Mouse (Mus musculus) left cerebral cortex, postnatal 25 days (tissue): Measurements from ENCODE around the gene Galntl5. TPM values are rescaled to one million over a fixed set of nuclear protein-coding genes. Genes with fewer than 3 reads are reported as not detected.
"Not testable (repeated sequence)": the region's sequence is repeated elsewhere in the genome, so short reads cannot be mapped to it uniquely, and the experiment has no call there.

Source experiments
- DNase-seq, 2 experiments: peaks; one replicate each; pipeline ENCODE4 v3.0.0; 2022; ENCODE audit warnings: low spot score in 2 of 2, mixed read lengths in 1 of 2
- intact Hi-C: fragments of 180-260 bp; cut with DNase I; formaldehyde crosslinking; loops from one replicate; pipeline ENCODE4 v1.15.1; 2025
- total RNA-seq, 2 experiments: library from RNA; stranded (reverse); gene quantifications; 2 replicates each; pipeline ENCODE4 v1.2.3; 2021

The Galntl5 gene
- total RNA-seq, 2 experiments from 2014 or later, result not detected

DNA sequence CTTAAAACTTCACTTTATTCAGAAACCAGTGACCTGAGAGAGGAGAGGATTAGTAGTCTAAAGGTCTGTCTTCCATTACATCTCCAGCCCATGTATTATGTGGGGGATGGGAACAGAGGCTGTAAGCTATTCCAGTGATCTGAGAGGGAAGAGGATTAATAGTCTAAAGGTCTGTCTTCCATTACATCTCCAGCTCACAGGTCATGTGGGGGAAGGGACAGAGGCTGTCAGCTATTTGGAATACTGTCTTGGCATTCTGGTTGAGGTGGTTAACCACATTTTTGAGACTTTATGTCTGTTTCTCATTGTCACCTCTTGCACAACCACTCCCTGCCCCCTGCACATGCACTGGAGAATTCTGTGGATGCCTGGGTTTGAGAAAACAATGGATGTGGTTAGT, 6.5 kb downstream of the Galntl5 start:
- no peak for DNase-seq
- intact Hi-C loops, result no loop called here

DNA sequence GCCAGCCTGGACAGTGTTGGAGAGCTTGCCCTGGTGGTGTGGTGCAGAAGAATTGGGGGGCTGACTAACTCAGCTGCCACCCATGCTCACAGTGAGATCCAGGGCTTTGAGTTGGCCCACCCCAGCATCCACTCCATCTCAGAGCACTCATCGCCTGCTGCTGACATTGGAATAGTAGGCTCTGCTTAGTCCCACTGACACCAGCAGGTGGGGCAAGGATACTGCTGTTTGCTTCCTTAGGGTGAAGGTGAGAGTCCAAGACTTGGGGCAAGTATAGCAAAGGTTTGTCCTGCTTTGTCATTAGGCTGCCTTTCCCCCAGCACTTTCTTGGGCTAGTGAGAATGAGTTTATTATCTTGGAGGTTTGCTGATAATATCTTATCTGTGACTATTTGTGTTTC, 7.5 kb downstream of the Galntl5 start:
- no peak for DNase-seq
- intact Hi-C loops, result no loop called here

DNA sequence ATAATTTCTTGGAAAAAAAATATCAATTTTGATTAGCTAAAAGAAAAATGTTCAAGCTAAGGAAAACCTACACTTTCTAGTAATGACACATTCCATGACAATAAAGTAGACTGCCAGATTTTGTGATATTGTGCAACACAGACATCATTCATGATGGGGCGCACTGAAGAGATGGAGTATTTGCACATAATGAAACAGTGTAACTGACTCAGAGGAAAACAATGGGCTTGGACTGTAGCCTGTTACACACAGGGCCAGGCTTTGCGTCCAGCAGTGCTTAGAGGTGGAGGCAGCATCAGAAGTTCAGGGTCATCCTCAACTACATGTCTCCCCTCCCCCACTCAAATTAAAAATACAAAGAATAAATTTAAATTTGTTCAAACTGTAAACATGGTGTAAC, 9.3 kb downstream of the Galntl5 start:
- intact Hi-C loops, result no loop called here
- no peak for DNase-seq

DNA sequence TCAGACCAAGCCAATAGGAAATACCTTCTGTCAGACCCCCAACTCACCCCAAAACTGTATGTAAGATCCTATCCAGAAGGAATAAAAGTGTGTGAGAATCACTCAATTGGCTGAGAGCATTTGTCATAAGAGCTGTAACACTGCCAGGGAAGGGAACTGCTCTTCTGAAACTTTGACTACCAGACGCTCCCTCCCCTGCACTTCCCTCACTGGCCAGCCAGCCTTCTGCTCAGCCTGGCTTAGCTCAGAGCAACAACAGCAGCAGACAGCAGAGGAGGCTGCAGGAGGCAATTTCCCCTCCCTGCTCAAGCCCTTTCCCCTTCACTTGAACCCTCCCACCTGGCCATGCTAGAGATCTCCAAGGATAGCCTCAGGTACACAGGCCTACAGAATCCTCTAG, 30.6 kb downstream of the Galntl5 start:
- DNase-seq, result peak in 1 of 2 experiments; percentile 50
- intact Hi-C loops, result no loop called here

DNA sequence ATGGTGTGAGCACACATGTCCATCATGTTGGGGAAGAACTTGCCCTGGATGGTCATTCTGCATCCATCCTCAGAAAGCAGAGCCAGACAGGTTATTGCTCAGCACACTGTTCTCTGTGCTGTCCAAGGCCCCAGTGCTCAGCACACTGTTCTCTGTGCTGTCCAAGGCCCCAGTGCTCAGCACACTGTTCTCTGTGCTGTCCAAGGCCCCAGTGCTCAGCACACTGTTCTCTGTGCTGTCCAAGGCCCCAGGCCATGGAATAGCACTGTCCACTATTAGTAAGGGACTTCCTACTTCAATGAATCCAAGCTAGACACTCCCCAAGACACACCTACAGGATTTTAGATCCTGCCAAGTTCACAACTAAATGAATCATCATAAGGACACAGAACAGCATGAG, 32.0 kb downstream of the Galntl5 start:
- intact Hi-C loops, result not testable (repeated sequence)
- peak in 1 of 2 experiments; percentile 11 for DNase-seq

DNA sequence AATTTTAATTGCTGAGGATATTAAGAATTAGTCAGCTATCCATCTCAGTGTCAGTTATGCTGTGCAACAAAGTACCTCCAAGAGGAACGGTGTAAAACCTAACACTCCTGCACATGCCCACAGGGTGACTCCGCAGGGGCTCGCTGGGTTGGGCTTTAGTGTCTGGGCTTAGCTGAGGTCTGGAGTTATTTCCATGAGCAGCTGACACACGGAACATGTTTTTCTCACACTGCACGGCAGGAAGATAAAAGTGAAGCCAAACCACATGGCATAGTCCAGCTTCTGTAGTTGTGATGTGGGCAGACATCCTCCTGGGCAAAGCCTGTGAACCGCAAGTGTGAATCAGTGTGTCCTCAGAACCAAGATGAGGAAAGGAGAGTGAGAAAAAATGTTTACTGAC, 33.7 kb downstream of the Galntl5 start:
- peak in 1 of 2 experiments; percentile 47 for DNase-seq
- intact Hi-C loops, result no loop called here

DNA sequence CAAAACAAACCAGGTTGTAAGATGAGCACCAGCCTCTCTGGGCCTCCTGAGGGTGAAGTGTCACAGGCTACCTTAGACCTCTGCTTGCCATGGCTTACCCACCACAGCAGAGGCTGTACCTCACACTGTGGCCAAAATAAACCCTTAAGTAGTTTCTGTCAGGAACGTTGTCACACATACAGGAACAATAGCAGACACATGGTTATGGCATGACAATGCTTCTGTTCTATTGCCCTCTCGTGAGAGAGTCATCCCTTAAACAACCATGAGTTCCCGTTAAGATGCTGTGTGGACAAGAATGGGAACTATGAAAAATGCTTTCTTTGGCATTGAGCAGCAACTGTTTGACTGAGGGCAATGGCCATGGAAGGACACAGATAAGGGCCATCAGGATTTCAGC, 40.3 kb downstream of the Galntl5 start, which contains the start of gene Galnt11:
Gene Galnt11 (plus strand): TSS at position 301 of the 400 bp plus-strand sequence.
- intact Hi-C loops, result no loop called here
- DNase-seq, result no peak

DNA sequence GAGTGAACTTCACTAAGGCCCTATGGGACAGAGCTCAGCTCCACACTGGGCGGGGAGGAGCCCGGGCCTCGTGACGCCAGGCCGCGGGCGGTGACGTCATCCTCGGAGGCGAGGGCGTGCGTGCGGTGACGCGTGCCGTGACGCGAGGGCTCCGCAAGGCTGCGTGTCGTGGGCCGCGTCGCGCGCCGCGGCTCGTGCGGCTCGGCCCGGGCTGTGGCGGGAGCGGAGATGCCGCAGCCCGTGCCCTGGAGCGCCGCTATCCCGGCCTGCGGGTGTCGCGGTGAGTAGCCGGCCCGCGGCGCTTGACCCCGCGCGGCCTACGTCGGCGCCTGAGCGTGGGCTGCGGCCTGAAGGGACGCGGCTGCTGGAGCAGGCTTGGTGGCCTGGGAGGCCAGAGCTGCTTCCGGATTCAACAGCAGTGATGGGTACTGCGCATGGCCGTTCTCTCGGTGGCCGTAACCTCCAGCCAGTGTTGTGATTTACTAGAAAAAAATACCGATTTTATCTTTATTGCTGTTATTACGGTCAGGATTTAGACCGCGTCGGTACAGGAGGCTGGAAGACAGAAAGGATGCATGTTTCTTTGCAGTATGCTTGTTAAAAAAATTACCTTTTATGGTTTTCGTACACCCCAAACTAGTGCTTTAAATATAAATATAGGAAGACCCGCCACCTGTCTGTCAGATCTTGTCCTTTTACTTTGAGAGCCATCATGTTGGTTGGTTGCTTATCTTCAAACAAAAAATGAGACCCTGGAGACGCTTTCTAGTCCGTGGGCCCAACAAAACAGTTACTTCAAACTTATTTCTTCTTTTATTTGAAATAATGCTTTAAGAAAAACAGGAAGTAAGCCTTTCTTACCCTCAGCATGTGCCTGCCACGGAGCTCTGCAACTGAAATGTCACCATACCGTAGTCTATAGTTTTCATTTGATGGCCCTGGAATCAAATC, 41.8 kb downstream of the Galntl5 start, which contains the start of gene E130116L18Rik:
Gene E130116L18Rik (minus strand): TSS at position 402 of the 951 bp plus-strand sequence.
- peak; percentile 92 to 94 for DNase-seq
- intact Hi-C loops, result no loop called here

DNA sequence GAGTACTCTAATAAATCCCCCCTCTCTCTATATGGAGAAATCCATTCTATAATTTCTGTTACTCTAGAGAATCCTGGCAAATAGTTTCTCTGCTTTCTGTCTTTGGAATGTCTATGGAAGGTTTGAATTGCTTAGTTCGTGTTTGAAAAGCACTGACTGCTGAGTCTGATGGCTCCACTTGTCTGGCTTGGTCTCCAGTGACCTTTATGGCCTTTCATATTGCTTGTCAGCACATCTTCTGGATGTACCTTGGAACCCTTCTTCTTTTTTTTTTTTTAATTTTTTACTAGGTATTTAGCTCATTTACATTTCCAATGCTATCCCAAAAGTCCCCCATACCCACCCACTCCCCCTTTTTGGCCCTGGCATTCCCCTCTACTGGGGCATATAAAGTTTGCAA, 43.1 kb downstream of the Galntl5 start:
- intact Hi-C loops, DNase-seq: not testable (repeated sequence)

DNA sequence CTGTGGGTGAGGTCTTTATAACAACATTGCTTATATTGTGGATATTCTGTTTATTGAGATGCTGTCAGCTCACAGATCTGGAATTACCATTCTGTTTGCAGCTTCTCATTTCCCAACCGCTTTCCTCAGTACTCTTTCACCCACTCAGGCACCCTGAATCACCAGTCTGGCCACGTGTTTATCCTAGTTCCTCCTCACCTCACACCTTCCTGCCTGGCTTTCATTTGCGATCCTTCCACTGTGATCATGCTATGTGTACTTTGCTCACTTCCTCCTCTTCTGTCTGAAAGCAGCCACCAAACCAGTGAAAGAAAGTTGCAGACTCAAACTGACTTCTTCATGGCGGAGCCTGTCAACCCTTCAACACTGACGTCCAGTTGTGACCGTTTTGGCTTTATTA, 61.8 kb downstream of the Galntl5 start:
- no peak for DNase-seq
- intact Hi-C loops, result no loop called here

DNA sequence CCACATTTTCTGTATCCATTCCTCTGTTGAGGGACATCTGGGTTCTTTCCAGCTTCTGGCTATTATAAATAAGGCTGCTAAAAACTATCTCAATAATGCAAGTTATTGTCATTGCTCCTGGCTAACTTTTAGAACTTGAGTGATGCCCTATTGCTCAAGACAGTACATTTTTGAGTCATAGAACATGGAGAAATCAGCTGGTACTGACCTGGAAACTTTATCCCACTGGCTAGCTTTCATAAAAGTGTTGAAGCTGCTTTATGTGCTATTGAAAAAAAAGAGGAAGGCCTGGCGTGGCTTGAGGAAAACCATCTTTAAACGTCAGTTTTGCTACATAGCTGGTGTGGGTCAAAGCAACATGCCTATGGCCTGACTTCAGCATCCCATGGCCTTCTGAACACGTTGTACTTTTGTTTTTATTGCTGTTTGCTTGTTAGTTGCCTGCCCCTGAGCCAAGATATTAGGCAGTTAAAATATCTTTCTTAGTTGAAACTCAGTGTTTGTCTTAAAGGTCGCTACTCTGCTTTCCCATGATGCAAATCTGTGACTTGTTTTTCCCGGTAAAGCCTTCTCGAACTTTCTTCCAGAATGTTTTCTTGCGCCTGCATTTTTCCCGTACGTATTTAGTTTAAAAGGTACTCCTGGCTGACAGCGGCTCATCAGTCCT, 64.7 kb downstream of the Galntl5 start:
- intact Hi-C loops, result no loop called here
- no peak for DNase-seq

DNA sequence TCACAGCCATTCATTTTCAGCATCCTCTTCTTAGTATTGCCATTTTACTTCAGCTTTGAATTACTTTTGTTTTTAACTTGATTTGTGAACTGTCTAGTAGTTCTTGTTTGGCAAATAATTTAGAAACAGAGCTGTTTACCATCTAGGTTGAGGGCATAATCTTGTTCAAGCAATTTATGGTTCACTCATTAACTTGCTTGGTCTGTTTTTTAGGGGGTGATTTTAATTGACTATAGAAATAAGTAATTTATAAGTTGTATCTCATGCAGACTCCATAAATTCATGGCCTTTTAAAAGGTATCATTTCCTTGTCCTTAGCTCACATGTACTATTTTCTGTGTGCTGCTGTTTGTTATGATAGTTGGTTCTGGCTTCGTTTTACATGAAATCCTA, 65.2 kb downstream of the Galntl5 start:
- intact Hi-C loops, result no loop called here
- DNase-seq, result no peak

DNA sequence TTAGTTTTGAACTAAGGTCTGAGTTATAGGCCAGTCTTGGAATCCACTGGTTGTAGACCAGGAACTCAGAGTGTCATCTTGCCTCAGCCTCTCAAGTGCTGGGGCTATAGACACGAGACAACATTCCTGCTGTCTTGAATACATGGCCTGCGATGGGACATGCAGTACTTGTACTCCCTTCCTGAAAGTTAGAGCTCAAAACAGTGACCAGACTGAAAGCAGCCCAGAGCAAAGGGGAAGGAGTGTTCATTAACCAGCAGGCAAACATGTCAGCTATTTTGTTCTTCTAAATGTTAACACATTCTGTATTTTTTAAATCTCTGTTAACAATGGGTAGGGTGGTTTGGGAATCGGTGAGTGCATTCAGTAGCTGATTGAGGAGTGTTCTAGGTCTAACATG, 65.8 kb downstream of the Galntl5 start:
- intact Hi-C loops, result no loop called here
- no peak for DNase-seq

DNA sequence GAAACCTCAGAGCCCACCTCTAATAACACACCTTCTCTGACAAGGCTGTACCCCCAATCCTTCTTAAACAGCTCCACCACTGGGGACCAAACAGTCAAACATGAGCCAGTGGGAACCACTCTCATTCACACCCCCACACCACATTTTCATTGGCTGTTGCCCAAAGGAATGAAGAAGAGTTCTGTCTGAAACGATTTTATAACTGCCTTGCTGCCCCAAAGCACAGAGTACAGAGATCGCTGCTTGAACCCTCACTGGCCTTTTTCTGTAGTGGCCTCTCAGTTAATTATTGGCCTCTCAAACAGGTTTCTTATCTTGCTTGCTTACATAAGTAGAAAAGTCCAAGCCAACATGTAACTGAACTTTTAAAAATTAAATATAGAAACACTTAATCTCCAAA, 71.2 kb downstream of the Galntl5 start:
- intact Hi-C loops, result no loop called here
- DNase-seq, result no peak

DNA sequence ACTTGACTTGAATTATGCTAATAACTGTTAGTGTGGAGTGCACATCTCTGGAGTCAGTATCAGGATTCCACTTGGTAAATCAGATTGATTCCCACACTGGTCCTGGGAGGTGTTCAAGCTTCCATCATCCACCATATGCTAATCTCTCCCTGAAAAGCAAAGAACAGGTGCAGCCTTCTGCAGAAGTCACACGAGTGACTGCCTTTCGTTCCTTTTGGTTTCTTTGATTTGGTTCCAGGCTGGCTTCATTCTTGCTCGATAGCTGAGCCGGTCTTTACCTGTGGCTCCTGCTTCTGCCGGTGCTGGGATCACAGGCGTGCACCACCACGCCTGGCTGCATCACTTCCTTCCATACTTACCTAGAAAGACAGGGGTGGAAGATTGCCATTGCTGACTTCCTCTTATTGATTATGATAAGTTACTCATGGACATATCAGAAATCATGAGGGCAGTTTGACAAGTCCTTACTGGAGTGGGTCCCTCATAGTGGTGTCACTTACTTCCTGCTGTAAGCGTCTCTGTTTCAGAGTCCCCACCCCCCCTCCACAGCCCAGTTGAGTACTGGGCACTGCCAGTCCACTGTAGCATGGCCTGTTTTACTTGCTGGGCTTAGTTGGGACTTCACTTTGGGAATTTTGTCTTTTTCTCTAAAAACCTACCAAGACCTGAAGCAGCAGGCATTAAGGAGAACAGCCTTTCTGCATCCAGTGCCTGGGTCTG, 71.7 kb downstream of the Galntl5 start:
- intact Hi-C loops, result no loop called here
- DNase-seq, result no peak

DNA sequence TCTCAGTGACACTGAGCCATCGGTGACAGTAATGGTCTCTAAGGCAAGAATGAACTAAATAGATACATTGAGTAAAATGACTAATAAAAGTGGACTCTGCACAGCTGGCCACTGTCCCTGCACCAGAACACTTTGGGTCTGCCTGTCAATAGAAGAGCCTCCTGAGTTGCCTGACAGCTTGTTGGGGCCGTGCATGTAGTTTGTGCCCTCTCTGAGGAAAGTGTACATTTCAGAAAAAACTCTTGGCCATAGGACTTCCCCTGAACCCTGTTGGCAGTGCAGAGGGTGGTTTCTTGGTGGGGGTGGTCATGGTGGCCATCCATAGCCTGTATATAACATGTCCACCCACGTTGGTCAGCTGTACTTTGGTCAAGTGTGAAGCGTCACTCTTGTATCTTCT, 73.2 kb downstream of the Galntl5 start:
- DNase-seq, result no peak
- intact Hi-C loops, result no loop called here

DNA sequence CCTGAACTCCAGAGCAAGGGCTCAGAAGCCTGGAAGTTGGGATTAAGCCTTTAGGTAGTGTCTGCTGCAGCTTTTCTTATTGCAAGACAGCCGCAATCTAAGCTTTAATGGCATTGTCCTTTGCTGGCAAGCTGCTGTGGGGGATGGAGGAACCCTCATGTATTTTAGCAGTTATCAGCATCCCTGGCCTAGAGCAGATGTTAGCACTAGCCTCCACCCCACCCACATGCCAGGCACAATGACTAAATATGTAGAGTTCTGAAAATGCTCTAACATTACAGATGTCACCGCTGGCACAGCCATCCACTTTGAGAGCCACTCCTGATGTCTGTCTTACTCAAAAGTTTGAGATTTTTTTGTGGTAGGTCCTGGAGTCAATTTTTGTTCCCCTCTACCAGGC, 75.4 kb downstream of the Galntl5 start:
- peak; percentile 38 to 91 for DNase-seq
- intact Hi-C loops, result loop anchor here (5.0 kb wide), 1 partner anchor 169 kb away; no protein-coding TSS in a partner anchor

DNA sequence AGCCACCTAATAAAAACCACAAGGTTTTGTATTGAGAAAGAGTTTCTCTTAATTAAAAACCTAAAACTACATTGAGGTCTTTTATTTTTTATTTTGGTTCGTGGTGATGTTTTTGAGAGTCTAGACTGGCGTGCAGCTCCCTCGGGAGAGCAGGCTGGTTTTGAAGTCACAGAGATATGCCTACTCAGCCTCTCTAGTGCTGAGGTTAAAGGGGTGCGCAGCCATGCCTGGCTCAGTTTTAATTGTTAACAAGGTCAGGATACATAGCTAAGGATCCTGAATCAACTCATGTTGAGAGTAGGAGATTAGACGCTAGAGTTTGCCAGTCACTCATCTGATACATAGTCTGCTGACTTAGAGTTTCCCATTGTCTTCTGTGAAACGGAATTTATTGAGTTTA, 80.2 kb downstream of the Galntl5 start:
- no peak for DNase-seq
- intact Hi-C loops, result no loop called here

DNA sequence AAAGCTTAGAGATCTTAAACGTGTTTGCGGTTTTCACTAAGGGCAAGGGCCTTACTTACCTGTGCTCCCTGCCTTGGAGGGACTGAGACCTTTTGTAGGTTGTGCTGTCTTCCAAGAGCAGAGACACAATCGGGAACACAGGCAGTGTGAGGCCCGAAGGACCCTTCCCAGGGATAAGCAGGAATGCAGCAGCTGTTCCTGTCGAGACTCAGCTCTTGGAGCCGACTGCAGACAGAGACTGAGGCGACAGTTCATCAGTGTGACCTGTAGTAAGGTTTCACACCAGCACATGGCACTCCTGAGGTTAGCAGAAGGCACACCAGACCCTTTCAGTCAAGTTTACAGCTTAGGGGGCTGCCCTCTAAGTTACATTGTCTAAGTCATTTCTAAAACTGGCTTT, 81.0 kb downstream of the Galntl5 start:
- DNase-seq, result no peak
- intact Hi-C loops, result no loop called here

DNA sequence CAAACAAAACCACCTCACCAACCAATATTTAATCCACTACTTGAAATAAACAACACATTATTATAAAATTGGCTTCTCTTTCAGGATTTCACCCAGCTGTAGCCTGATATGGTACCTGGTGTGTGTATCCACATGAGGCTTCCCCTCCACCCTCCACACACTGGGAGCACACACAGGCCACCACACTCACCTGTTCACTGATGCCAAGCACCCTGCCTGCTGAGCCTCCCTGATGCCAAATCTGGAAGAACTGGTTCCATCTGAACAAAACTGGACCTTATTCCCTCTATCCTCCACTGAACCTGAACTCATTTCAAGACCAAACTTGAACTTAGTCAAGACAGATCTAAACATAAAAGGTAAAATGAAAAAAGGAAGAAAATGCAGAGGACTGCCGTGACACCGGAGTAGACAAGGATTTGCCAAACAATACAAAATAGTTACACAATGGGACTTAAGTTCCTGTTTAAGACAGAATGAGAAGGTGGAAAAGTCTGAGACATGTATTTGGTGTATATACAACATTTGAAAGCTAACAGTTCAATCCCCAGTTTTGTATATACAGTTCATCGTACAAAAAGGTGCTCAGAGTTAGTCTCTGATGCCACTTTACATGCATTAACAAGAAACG, 87.1 kb downstream of the Galntl5 start:
- DNase-seq, result no peak
- intact Hi-C loops, result no loop called here
